Mouse (Mus musculus) neural tube, embryonic 11.5 days (tissue): ENCODE measurements around the gene Napb. TPM values are rescaled to one million over a fixed set of nuclear protein-coding genes. Genes with fewer than 3 reads are reported as not detected.

Experiments
- polyA plus RNA-seq: library from polyadenylated mRNA; unstranded; fragments of >200 nt; fragmentation: Nextera tagmentation; extraction: Ambion mirVana; gene quantifications from 2 replicates; pipeline ENCODE4 v1.2.1, GENCODE M21; 2014

Napb gene
- polyA plus RNA-seq, 1 experiment from 2014 or later: 25.7 TPM

Other genes with a start within 250 kb of the Napb start
- gene Nxt1, start 59.9 kb downstream of the Napb start, polyA plus RNA-seq: 101 and 105 TPM in 2 replicates
- gene Gzf1, start 51.4 kb downstream of the Napb start, polyA plus RNA-seq: 22.4 and 27.3 TPM in 2 replicates
- gene Cstl1, start 17.9 kb upstream of the Napb start, polyA plus RNA-seq: not detected in 2 replicates
- gene Cst11, start 39.0 kb upstream of the Napb start, polyA plus RNA-seq: not detected in 2 replicates
- gene 8030411F24Rik, start 49.5 kb upstream of the Napb start, polyA plus RNA-seq: not detected in 2 replicates
- gene Cst12, start 56.9 kb upstream of the Napb start, polyA plus RNA-seq: not detected in 2 replicates
- gene Cst8, start 66.3 kb upstream of the Napb start, polyA plus RNA-seq: not detected in 2 replicates
- gene Cst13, start 87.6 kb upstream of the Napb start, polyA plus RNA-seq: not detected in 2 replicates
- gene Cst9, start 102.7 kb upstream of the Napb start, polyA plus RNA-seq: not detected in 2 replicates
- not detected in 2 replicates for gene 9230104L09Rik, start 132.6 kb upstream of the Napb start, polyA plus RNA-seq
- 309 and 318 TPM in 2 replicates for gene Cst3, start 143.2 kb upstream of the Napb start, polyA plus RNA-seq